Mouse (Mus musculus) retina, postnatal 7 days (tissue): Measurements from ENCODE around the gene Car9.

Source experiments
- DNase-seq: peaks from one replicate; pipeline ENCODE4 v3.0.0-alpha.2; 2012; ENCODE audit warnings: low read depth, low spot score

The Car9 gene

DNA sequence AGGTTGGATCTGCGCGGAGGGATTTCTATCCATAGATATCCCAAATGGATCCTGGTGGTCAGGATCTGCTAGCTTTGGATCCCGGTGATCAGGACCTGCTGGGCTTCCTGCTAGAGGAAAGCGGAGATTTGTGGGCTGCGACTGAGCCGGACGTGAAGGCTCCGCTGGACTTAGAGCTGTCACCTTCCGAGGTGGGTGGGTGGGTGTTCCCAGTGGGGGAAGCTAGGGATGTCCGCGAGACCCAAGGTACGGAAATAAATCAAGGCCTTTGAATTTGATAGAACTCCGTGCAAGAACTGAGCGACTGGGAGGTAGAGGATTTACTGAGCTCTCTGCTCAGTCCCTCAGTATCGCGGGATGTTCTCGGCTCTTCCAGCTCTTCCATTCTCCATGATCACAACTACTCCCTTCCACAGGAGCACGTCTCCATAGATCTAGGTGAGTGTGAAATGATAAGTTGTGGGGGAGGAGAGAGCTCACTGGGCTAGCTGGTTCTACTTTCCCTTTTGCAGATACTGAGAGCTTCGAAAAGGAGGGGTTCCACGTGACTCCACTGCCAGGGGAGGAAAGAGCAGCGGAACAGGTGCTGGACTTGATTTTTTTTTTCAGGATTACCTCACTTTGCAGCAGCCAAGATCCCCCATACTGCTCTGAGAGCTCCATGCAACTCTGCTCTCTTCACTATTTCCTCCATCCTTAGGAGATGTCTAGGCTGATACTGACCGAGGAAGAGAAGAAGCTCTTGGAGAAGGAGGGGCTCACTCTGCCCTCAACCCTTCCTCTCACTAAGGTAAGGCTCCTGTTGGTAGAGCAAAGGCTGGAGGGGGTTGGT lies 56.2 kb downstream of the Car9 start:
- peak; percentile 8 for DNase-seq
